Mouse (Mus musculus) forebrain, embryonic 12.5 days (tissue): ENCODE data around the gene Cmtr1. TPM values are rescaled to one million over a fixed set of nuclear protein-coding genes. Genes with fewer than 3 reads are reported as not detected.
"Not testable (repeated sequence)": the region's sequence is repeated elsewhere in the genome, so short reads cannot be mapped to it uniquely, and the experiment has no call there.

Experiments used
- ATAC-seq: fragments of 200-750 bp; cut with Nextera tagmentation; 2 replicates; pipeline ENCODE4 v1.8.0; 2017; ENCODE audit warnings: moderate TSS enrichment; ENCODE audit not compliant: low FRiP score
- H3K27ac ChIP-seq: fragments of 300-500 bp; sonication (generic); 2 replicates; pipeline ENCODE4 v1.5.1; 2016; ENCODE audit warnings: mild to moderate bottlenecking
- H3K27me3 ChIP-seq: fragments of 300-500 bp; sonication (generic); 2 replicates; pipeline ENCODE4 v1.6.1; 2016; ENCODE audit warnings: mild to moderate bottlenecking
- H3K36me3 ChIP-seq: fragments of 300-500 bp; sonication (generic); replicated peaks from 2 replicates; pipeline ENCODE4 v1.6.1; 2016; ENCODE audit warnings: mild to moderate bottlenecking
- H3K4me1 ChIP-seq: fragments of 300-500 bp; sonication (generic); 2 replicates; pipeline ENCODE4 v1.6.1; 2016
- H3K4me2 ChIP-seq: fragments of 300-500 bp; sonication (generic); 2 replicates; pipeline ENCODE4 v1.6.1; 2016; ENCODE audit warnings: mild to moderate bottlenecking, moderate library complexity
- H3K4me3 ChIP-seq: fragments of 300-500 bp; sonication (generic); replicated peaks from 2 replicates; pipeline ENCODE4 v1.5.1; 2016; ENCODE audit warnings: mild to moderate bottlenecking
- H3K9ac ChIP-seq: fragments of 300-500 bp; sonication (generic); 2 replicates; pipeline ENCODE4 v1.6.1; 2016; ENCODE audit warnings: mild to moderate bottlenecking
- H3K9me3 ChIP-seq: fragments of 300-500 bp; sonication (generic); 2 replicates; pipeline ENCODE4 v1.6.1; 2016
- WGBS: fragments of 180-500 bp; shearing (Covaris S2); methylation state at CpG from one replicate; pipeline ENCODE4 v1.1.7; 2016; 5-methylcytosine and 5-hydroxymethylcytosine counted together
- polyA plus RNA-seq: library from polyadenylated mRNA; unstranded; fragments of >200 nt; fragmentation: Nextera tagmentation; extraction: Ambion mirVana; gene quantifications from 2 replicates; pipeline ENCODE4 v1.2.1, GENCODE M21; 2016

Cmtr1 gene
- polyA plus RNA-seq, 1 experiment from 2014 or later, result 166 TPM

DNA sequence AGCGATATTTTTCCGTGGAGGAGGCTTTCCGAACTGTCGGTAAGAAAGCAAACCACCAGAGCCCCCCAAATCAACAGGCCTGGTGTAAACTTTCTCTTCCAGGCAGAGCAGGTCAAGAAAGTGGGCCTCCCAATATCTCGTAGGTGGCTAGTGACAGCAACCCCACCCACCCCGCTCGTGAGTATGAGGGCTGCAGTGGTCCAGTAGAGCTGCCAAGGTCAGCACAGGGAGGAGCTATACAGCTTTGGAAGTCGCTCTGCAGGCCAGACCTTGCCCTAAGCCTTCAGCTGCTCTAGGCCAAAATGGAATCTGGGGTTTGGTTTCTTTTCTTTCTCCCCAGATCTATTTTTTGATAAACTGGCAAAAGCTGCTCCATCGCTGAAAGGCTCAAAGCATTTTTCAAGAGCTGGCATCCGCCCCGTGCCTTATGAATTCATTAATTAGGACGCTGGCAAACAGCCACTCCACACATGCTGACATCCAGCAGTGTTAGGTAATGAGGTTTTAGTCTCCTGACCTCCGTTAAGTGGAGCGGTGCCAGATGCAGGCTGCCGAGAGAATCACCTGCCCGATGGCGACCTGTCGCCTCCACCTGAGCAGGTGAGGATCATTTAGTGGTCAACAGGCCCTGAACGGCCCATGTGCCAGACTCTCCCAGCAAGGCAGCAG lies 50.8 kb downstream of the Cmtr1 start:
- H3K9me3 ChIP-seq, result no peaks in the 10 kb centered on the region
- peaks cover 77% of the 10 kb centered on the region for H3K4me1 ChIP-seq
- ATAC-seq, result no peak
- H3K9ac ChIP-seq, result no peak overlapping the region
- 64% methylated on average over 19 of the region's 19 CpGs for WGBS
- H3K27me3 ChIP-seq, result no peaks in the 10 kb centered on the region
- no peak overlapping the region for H3K4me2 ChIP-seq
- no peaks in the 10 kb centered on the region for H3K36me3 ChIP-seq
- no peak overlapping the region for H3K4me3 ChIP-seq
- peak overlapping the region; percentile 81 for H3K27ac ChIP-seq

DNA sequence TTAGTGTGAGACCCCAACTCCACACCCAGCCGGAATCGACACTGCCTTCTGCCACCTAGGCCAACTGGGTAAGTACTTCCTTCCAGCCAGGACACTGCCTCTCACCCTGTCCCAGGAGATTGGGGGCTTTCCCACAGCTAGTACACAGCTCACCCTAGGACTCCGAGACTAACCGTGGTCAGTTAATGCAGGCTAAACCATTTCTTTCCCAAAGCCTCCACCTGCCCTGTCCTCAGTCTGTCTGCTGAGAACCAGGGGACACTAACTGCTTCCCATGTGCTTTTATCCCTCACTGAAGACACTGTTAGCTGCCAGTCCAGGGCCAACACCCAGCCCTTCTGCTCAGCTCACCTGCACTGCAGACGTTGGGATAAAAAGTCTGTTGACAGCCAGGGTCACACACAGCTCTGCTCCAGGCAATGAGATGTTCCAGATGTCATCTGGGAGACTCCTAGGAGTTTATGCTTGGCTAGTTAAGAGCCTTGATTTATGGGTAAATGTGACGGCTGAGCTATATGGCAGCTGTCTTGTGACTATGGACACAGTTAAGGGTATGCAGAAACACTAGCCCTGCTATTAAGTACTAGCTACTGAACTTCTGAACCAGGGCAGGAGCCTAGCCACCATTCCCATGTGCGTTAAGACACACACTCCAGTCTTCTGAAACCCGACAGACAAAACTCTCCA lies 51.5 kb downstream of the Cmtr1 start:
- Histone ChIP-seq H3K36me3 (no peaks in the 10 kb centered on the region), H3K4me2 (no peak overlapping the region), H3K9ac (no peak overlapping the region), H3K27ac (peak overlapping the region; percentile 81), H3K9me3 (no peaks in the 10 kb centered on the region), H3K4me1 (peaks cover 76% of the 10 kb centered on the region), H3K27me3 (no peaks in the 10 kb centered on the region), H3K4me3 (no peak overlapping the region)
- ATAC-seq, result no peak
- whole genome bisulfite sequencing, result 76% methylated on average over 8 of the region's 8 CpGs

DNA sequence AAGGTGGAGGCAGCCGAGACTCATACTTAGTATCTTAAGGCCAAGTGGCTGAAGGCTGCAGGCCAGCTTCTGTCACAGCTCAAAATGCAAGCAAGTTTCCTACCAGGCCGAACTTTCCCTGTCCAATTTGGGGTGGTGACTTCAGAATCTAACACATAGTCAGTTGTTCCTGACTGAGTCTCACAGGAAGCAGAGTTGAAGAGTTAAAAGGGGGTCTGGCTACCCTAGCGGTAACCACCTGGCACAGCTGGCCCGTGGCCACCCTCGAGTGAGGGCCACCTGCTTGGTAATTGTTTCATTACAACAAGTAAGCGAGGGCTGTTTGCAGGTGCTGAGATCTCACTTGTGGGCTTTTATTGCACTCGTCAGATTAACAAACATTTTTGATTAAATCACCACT lies 52.2 kb downstream of the Cmtr1 start:
- 53% methylated on average over 7 of the region's 7 CpGs for WGBS
- Histone ChIP-seq H3K27me3 (no peaks in the 10 kb centered on the region), H3K36me3 (no peaks in the 10 kb centered on the region), H3K27ac (peak overlapping the region; percentile 81), H3K4me1 (peaks cover 73% of the 10 kb centered on the region), H3K4me3 (no peak overlapping the region), H3K4me2 (no peak overlapping the region), H3K9ac (no peak overlapping the region), H3K9me3 (no peaks in the 10 kb centered on the region)
- ATAC-seq, result no peak

DNA sequence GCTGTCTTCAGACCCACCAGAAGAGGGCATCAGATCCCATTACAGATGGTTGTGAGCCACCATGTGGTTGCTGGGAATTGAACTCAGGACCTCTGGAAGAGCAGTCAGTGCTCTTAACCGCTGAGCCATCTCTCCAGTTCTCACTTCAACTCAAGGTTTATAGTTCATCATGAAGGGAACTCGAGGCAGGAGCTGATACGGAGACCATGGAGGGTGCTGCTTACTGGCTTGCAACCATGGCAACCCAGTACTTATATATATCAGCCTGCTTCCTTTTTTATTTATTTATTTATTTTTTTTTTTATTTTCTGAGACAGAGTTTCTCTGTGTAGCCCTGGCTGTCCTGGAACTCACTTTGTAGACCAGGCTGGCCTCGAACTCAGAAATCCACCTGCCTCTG lies 53.3 kb downstream of the Cmtr1 start:
- H3K4me2 ChIP-seq, H3K27me3 ChIP-seq, H3K36me3 ChIP-seq, H3K27ac ChIP-seq, H3K4me3 ChIP-seq, ATAC-seq, H3K9ac ChIP-seq, H3K9me3 ChIP-seq: not testable (repeated sequence)
- 98% methylated on average over 4 of the region's 4 CpGs for WGBS
- peaks cover 61% of the 10 kb centered on the region for H3K4me1 ChIP-seq

DNA sequence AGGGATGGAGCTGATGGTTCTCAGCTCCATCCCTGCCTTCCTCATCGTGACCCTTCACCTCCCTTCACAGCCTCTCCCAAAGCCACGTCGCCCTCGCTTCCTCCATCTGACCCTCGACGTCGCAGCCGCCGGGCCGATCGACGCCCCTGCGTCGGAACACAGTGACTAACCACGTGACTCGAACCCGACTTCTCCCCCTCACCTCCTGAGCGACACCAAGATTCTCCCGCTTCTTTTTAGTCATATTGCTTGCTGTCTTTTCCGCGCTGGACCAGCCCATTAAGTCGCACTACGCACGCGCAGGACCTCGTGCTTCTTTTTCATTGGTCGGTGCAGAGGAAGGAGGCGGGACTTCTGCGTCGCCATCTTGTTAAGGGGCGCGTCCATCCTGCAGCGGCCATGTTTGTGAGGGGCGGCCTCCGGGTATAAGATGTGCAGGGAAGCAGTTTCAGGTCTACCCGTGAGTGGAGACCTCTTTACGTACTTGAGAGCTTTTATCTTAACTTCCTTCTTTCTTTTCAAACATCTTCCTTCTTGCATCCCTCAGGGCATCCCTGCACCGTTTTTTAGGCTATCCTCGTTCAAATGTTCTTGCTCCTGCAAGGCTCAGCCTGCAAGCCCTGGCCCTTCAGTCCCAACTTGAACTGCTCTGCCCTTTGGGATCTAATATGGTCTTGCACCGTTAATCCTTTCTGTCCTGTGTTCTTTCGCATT lies 56.5 kb downstream of the Cmtr1 start, which contains the start of gene Ccdc167:
TSS of gene Ccdc167 (minus strand) at position 313 of the 714 bp plus-strand sequence.
- whole genome bisulfite sequencing, result 6% methylated on average over 41 of the region's 41 CpGs
- Histone ChIP-seq H3K27ac (peak within 1 kb of the TSS; percentile 56; the same call in 1 of the 2 replicates), H3K27me3 (0 out of 2 replicates have a peak, but pooled peaks cover 4% of the 10 kb centered on the region), H3K4me1 (peaks cover 30% of the 10 kb centered on the region), H3K9ac (peak within 1 kb of the TSS; percentile 60), H3K4me3 (peak within 1 kb of the TSS; percentile 51), H3K36me3 (no peaks in the 10 kb centered on the region), H3K4me2 (peak within 1 kb of the TSS; percentile 69), H3K9me3 (no peaks in the 10 kb centered on the region)
- peak; percentile 96 for ATAC-seq

DNA sequence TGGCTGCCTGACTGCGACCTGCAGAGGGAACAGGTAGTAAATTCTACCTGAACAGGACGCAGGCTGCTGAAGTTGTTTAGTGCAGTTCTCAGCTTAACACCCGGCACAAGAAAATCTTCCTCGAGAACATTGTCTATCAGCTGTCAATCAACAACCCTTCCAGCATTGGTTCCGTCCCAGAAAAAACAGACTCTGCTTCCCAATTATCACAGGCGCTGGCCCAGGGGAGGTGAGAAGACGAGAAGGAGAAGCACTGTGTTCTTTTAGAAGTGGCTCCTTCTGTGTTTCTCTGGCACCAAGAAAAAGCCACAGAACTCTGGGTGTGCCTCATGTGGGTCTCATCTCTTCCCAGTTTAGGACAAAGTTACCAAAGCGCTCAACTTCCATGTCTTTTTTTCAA lies 58.3 kb downstream of the Cmtr1 start:
- ATAC-seq, result no peak
- Histone ChIP-seq H3K27me3 (0 out of 2 replicates have a peak, but pooled peaks cover 4% of the 10 kb centered on the region), H3K9ac (no peak overlapping the region), H3K4me3 (no peak overlapping the region), H3K9me3 (no peaks in the 10 kb centered on the region), H3K4me1 (peaks cover 14% of the 10 kb centered on the region), H3K36me3 (no peaks in the 10 kb centered on the region), H3K27ac (no peak overlapping the region), H3K4me2 (no peak overlapping the region)
- WGBS, result 83% methylated on average over 8 of the region's 8 CpGs

DNA sequence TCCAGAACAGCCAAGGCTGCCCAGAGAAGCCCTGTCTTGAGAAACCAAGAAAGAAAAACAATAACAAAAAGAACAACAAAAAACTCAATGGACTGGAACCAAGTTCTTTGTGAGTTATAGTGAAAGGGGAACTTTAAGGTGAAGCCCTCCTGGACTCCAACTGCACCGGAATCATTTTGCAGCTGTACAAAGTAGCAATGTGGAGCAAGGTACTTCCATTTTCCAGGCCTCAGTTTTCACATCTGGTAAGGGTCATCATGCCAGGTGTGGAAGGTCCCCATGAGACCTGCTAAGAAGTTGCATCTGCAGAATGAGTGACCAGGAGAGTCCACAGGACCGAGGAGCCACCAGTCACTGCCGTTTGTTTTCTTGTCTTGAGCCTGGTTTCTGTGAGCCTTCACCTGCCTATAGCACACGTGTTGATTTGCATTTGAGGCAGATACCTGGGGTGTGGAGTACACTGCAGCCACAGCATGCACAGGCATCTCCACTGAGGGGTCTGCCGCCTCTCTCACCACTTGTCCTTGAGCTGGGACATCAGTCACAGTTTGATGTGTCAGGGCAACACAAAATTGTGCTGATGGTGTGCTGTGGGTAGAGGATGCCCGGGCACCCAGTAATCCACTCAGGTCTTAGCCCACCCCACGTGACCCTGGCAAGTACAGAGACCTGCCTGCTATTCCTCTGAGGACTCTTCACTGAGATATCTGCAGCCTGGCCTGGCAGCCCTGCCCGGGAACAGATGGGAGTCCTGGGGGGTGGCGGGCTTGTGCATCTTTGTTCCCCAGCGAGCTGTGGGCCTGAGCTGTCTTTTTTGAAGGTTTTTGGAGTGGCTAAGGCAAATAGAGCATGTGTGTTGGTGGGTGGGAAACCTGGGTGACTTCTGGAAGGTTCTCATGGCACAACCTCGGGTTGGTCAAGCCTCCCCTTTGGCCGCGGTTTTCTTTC lies 59.5 kb downstream of the Cmtr1 start:
- H3K9ac ChIP-seq, result no peak overlapping the region
- no peaks in the 10 kb centered on the region for H3K36me3 ChIP-seq
- 0 out of 2 replicates have a peak, but pooled peaks cover 4% of the 10 kb centered on the region for H3K27me3 ChIP-seq
- no peak for ATAC-seq
- H3K4me1 ChIP-seq, result peaks cover 14% of the 10 kb centered on the region
- no peak overlapping the region for H3K27ac ChIP-seq
- no peak overlapping the region for H3K4me2 ChIP-seq
- H3K4me3 ChIP-seq, result no peak overlapping the region
- 79% methylated on average over 13 of the region's 13 CpGs for WGBS
- H3K9me3 ChIP-seq, result no peaks in the 10 kb centered on the region

DNA sequence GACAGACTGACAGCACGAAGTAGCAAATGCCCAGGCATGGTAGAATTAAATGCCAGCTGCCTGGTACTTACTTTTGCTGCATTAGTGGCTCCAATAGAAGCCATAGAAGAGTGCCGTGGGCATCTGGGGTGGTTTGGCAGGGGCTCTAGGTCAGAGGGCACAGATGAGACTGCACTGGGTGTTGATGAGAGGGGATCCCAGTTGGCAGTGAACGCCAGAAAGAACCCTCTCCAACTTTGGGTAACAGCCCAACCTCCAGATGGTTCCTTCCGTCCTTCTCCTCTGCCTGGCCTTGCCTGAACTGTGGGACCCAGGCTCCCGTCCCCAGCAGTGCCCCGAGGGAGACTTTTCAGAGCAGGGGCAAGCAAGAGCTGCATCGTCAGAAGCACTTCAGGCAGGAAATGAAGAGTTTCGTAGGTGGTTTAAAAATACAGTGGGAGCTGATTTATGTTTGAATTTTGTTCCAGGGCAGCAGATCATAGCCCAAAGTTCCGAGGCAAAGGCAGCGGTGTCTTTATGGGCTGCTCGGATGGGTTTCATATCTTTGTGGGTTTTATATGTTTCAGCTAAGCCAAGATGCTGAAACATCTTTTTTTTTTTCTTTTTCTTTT lies 60.5 kb downstream of the Cmtr1 start:
- Histone ChIP-seq H3K27ac (no peak overlapping the region), H3K36me3 (no peaks in the 10 kb centered on the region), H3K4me2 (no peak overlapping the region), H3K9ac (no peak overlapping the region), H3K9me3 (no peaks in the 10 kb centered on the region), H3K4me1 (peaks cover 12% of the 10 kb centered on the region), H3K4me3 (no peak overlapping the region), H3K27me3 (peaks cover 7% of the 10 kb centered on the region; the same call in 1 of the 2 replicates)
- WGBS, result 83% methylated on average over 11 of the region's 11 CpGs
- ATAC-seq, result no peak

DNA sequence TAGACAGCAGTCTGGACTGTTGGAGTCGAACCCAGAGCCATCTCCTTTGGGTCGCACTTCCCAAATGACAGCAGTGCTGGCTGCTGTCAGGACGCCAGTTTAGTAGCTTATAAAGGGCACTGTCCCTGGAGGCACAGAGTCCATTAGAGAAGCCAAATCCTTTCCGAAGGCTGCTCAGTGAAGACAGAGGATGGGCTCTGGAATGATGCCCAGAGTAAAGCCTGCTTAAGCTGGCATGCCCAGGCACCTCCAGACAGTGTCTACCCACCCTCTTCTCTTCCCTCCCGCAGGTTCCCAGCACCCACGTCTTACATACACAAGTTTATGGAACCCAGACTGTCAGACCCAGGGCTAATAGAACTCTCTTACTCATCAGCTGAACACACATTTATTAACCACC lies 64.2 kb downstream of the Cmtr1 start:
- 79% methylated on average over 6 of the region's 6 CpGs for WGBS
- peaks cover 7% of the 10 kb centered on the region; the same call in 1 of the 2 replicates for H3K27me3 ChIP-seq
- H3K4me3 ChIP-seq, result no peak overlapping the region
- no peak overlapping the region for H3K4me2 ChIP-seq
- H3K27ac ChIP-seq, result no peak overlapping the region
- no peak for ATAC-seq
- H3K9ac ChIP-seq, result no peak overlapping the region
- H3K36me3 ChIP-seq, result no peaks in the 10 kb centered on the region
- H3K9me3 ChIP-seq, result no peaks in the 10 kb centered on the region
- no peaks in the 10 kb centered on the region for H3K4me1 ChIP-seq

DNA sequence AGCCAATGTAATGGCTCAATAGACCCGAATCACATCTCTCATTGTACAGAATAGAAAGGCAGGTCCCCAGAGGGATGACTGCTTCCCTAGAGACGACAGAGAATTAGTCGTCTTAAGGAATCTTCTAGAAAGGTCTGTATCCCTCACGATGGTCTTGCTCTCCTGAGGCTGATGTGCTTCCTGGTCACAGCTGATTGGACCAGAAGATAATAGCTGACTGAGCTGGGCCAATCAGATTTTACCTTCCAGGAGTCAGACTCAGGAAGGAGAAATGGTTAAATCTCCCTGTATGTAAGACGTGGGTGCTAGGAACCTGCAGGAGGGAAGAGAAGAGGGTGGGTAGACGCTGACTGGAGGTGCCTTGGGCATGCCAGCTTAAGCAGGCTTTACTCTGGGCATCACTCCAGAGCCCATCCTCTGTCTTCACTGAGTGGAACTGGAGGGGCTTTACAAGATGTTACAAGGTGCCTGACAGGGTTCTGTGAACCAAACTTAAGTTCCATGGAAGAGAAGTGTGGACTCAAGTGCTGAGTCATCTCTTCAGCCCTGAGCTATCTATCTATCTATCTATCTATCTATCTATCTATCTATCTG lies 64.7 kb downstream of the Cmtr1 start:
- Histone ChIP-seq H3K4me3 (no peak overlapping the region), H3K4me2 (no peak overlapping the region), H3K27me3 (peaks cover 4% of the 10 kb centered on the region; the same call in 1 of the 2 replicates), H3K9ac (no peak overlapping the region), H3K9me3 (no peaks in the 10 kb centered on the region), H3K27ac (no peak overlapping the region), H3K4me1 (peaks cover 3% of the 10 kb centered on the region), H3K36me3 (no peaks in the 10 kb centered on the region)
- WGBS, result 79% methylated on average over 6 of the region's 6 CpGs
- ATAC-seq, result no peak

DNA sequence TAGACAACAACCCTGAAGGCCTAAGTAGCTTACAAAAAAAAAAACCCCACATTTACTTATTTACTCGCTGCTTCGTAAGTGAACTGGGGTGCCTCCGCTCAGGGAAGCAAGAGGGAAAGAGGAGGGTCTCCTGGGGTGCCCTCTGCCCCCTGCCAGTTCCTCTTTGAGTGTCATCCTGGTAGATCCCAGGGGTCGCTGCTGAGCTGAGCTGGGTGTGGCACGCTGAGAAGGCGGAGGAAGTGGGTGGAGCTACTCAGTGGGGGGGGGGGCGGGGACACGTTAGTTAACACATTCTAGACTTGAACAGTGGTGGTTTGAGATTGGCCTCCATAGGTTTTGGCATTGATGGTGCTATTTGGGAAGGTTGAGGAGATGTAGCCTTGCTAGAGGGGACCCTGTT lies 67.7 kb downstream of the Cmtr1 start:
- 63% methylated on average over 8 of the region's 8 CpGs for WGBS
- Histone ChIP-seq H3K9ac (no peak overlapping the region), H3K27me3 (peaks cover 3% of the 10 kb centered on the region; the same call in 1 of the 2 replicates), H3K4me1 (peaks cover 22% of the 10 kb centered on the region), H3K36me3 (no peaks in the 10 kb centered on the region), H3K27ac (no peak overlapping the region), H3K9me3 (no peaks in the 10 kb centered on the region), H3K4me2 (no peak overlapping the region), H3K4me3 (no peak overlapping the region)
- no peak for ATAC-seq
